Mouse (Mus musculus) left cerebral cortex, adult 2 months (tissue): ENCODE measurements around the gene Psmb2. TPM values are rescaled to one million over a fixed set of nuclear protein-coding genes. Genes with fewer than 3 reads are reported as not detected.

Source experiments
- DNase-seq, 2 experiments: peaks; one replicate each; pipeline ENCODE4 v3.0.0; 2021 to 2022; ENCODE audit warnings: low spot score in 2 of 2, mixed read lengths in 1 of 2; ENCODE audit errors: extremely low spot score in 1 of 2
- H3K27ac ChIP-seq: fragments of 200-600 bp; 2 replicates; pipeline ENCODE4 v1.8.1; 2022
- H3K4me3 ChIP-seq: fragments of 200-600 bp; 2 replicates; pipeline ENCODE4 v1.8.1; 2022
- CTCF ChIP-seq: fragments of 200-600 bp; IDR thresholded peaks from 2 replicates; pipeline ENCODE4 v1.8.1; 2022; ENCODE audit warnings: antibody characterized with exemption, mild to moderate bottlenecking, moderate library complexity
- intact Hi-C: fragments of 180-260 bp; cut with DNase I; formaldehyde crosslinking; loops from one replicate; pipeline ENCODE4 v1.15.1; 2025
- total RNA-seq, 2 experiments: library from RNA; stranded (reverse); gene quantifications; 2 replicates each; pipeline ENCODE4 v1.2.3; 2021

Gene Psmb2
- total RNA-seq, 2 experiments from 2014 or later: 90.8 to 91.9 TPM

- Histone ChIP-seq H3K27ac (no peak overlapping the region), H3K4me3 (peak overlapping the region; percentile 98)
- intact Hi-C loops: no loop called here
- no peak for DNase-seq
- no peak for TF ChIP-seq CTCF
Observed at GRCm38 (mm10) chr4:126748381-126748780, 71.0 kb downstream of the Psmb2 start.

DNA sequence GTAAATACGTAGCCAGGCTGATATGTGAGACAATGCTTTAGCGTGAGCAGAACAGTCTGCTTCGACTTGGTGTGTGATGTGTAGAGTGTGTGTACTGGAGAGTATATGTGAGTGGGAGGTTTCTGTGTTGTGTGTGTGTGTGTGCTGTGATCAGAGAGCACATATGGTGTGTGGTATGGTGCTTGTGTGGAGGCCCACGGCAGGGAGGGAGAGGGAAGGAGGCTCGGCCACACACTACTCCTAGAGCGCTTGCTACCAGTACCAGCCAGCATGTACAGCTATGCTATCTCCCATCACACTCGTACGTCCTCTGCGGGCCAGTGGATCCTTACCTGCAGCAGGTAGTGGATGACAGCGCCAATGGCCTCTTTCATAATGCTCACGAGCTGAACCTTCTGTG, 72.1 kb downstream of the Psmb2 start:
- TF ChIP-seq CTCF: no peak
- intact Hi-C loops: no loop called here
- peak overlapping the region; percentile 98 for H3K4me3 ChIP-seq
- DNase-seq: peak in 1 of 2 experiments; percentile 45
- peak overlapping the region; percentile 68; the same call in 1 of the 2 replicates for H3K27ac ChIP-seq

GRCm38 (mm10) chr4:126750046-126750683, 72.7 kb downstream of the Psmb2 start:
- Histone ChIP-seq H3K27ac (peak overlapping the region; percentile 68), H3K4me3 (peak overlapping the region; percentile 98)
- intact Hi-C loops: no loop called here
- no peak for TF ChIP-seq CTCF
- peak; percentile 71 to 76 for DNase-seq

- H3K27ac ChIP-seq: peak overlapping the region; percentile 98; the same call in 1 of the 2 replicates
- no peak for TF ChIP-seq CTCF
- no peak for DNase-seq
- H3K4me3 ChIP-seq: peak overlapping the region; percentile 98
- intact Hi-C loops: no loop called here
Observed at GRCm38 (mm10) chr4:126750863-126751555, 73.6 kb downstream of the Psmb2 start.

- TF ChIP-seq CTCF: no peak
- Histone ChIP-seq H3K4me3 (peak overlapping the region; percentile 98), H3K27ac (peak overlapping the region; percentile 98)
- peak; percentile 48 for DNase-seq
- intact Hi-C loops: loop anchor here (1.0 kb wide), 1 partner anchor 28 kb away; no protein-coding TSS in a partner anchor
Observed at GRCm38 (mm10) chr4:126751556-126752023, 74.2 kb downstream of the Psmb2 start.

DNA sequence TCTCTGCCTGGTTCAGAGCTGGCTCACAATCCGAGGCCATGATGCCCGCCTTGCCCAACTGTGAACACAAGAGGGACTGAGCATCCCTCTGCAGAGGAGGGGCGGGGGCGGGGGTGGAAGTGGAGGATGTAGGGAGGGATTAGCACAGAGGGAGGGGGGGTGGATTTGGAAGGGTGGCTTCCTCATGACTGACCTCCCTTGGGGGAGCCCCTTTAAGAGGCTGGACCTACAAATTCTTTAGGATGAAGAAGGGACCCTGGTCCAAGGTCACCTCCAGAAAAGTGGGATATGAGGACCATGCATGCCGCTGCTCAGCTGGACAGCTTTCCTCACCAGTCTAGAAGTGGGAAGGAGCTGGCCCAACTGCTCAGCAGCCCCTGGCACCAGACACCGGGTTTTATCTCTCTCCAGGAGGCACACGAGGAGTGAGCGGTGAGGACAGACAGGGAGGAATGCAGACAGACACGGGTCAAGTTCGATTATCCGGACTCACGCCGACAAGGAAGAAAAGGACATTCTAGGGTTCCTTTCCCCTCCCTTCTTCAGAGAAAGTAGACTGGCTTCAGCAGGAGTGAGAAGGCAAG, 74.7 kb downstream of the Psmb2 start:
- peak overlapping the region; percentile 98 for H3K4me3 ChIP-seq
- peak; percentile 9 for TF ChIP-seq CTCF
- peak overlapping the region; percentile 98 for H3K27ac ChIP-seq
- intact Hi-C loops: loop anchor here (1.0 kb wide), 1 partner anchor 27 kb away; no protein-coding TSS in a partner anchor
- peak in 1 of 2 experiments; percentile 34 for DNase-seq

DNA sequence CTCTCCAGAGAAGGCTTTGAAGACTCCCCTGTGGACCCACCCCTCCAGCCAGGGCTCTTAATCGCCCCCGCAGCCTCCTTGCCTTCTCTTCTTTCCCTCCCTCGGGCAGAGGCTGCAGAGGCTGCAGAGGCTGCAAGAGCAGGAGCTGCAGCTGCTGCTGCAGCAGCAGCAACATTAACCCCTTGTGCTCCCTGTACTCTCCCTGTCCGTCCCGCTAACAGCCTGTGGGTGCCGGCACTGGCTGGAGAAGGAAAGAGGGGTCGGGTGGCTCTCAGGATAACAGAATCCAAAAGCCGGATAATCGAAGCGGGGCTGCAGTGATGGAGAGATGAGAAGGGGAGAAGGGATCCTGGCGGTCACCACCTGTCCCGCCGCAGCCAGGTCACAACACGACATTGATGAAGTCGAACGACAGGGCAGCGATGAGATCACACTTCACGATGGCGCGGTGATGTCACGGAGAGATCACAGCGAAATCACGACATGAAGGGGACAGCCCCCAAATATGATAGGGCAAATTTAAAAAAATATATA, 75.2 kb downstream of the Psmb2 start:
- no peak for DNase-seq
- Histone ChIP-seq H3K4me3 (peak overlapping the region; percentile 98), H3K27ac (peak overlapping the region; percentile 98)
- no peak for TF ChIP-seq CTCF
- intact Hi-C loops: loop anchor here (1.0 kb wide), 1 partner anchor 27 kb away; no protein-coding TSS in a partner anchor

DNA sequence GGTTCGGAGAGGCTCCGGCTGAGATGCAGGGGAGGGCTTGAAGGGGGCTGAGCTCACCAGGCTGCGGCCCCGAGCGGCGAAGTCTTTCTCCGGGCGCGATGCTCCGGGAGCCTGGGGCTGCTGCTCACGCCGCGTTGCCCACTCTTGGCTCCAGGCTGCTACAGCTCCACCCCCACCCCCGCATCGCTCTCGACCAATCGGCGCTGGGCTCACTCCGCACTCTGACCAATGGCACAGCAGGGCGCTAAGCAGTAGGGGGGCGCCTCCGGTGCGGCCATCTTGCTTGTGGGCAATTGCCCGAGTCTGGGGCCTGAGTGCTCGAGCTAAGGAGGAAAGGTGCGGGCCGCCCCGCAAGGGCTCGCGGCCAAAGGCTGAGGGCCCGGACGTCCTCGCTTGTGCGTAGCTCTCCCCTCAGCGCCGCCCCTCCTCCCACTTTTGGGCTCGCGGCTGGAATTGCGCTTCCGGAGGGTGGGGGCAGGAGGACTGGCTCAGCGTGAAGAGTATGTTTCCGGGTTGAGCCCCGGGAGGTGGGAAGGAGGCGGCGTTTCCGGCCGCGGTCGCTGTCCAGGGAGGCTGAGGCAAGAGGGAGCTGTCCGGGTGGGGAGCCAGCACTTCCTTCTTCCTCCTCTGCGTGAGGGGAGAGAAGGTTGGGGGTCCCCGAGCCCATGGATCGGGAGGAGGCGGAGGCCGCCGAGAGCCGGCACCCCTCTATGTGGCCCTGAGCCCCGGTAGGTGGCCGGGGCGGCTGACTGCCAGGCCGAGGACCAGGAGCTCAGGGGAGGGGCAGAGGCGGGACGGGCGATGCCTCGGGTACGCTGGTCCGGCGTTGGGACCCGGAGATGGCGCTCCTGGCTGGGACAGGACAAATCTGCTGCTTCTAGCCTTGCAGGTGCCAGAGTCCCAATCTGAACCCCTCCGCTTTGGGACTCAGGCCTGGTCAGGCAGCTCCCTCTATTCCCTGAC, 76.1 kb downstream of the Psmb2 start, which contains the start of the genes Ncdn and AU040320:
Gene Ncdn, minus strand, starts transcription at position 171 of the 963 bp plus-strand sequence.
Gene AU040320, plus strand, starts transcription at position 277 of the 963 bp plus-strand sequence.
- peak within 1 kb of the TSS; percentile 98 for H3K27ac ChIP-seq
- peak; percentile 97 for DNase-seq
- TF ChIP-seq CTCF: no peak
- intact Hi-C loops: no loop called here
- peak within 1 kb of the TSS; percentile 98 for H3K4me3 ChIP-seq

DNA sequence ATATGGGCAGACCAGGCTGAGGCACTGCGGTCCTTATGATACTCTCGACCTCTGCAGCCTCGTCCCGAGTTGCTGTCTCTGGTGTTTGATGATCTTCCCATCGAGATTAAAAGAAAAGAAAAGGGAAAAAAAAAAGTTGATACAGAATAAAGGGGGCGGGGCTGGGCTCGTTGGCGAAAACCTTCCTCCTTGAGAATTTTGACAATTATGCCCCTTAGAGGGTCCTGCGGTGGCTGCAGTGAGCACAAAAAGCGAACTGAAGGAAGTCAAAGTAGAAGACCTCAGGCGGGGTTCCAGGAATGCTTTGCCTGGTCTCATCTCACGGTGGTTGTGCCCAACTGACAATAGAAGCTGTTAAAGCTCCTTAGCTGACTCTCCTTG, 76.8 kb downstream of the Psmb2 start:
- intact Hi-C loops: no loop called here
- no peak for DNase-seq
- TF ChIP-seq CTCF: no peak
- Histone ChIP-seq H3K4me3 (peak overlapping the region; percentile 98), H3K27ac (peak overlapping the region; percentile 98)

- H3K27ac ChIP-seq: no peak overlapping the region
- H3K4me3 ChIP-seq: peak overlapping the region; percentile 98; the same call in 1 of the 2 replicates
- no peak for TF ChIP-seq CTCF
- no peak for DNase-seq
- intact Hi-C loops: no loop called here
Observed at GRCm38 (mm10) chr4:126754736-126755374, 77.4 kb downstream of the Psmb2 start.
